Mouse (Mus musculus) left cerebral cortex, adult 9 months (tissue): ENCODE measurements at regions not wholly inside any gene's neighbourhood (a gene's known extent, or its start where the extent isn't known, plus 50 kb on each side); places are given as distances from the start of the nearest gene placed in this dataset.
"Not testable (repeated sequence)": the region's sequence is repeated elsewhere in the genome, so short reads cannot be mapped to it uniquely, and the experiment has no call there.

ENCODE experiments used
- DNase-seq, 2 experiments: peaks; one replicate each; pipeline ENCODE4 v3.0.0; 2022; ENCODE audit warnings: low spot score in 2 of 2

DNA sequence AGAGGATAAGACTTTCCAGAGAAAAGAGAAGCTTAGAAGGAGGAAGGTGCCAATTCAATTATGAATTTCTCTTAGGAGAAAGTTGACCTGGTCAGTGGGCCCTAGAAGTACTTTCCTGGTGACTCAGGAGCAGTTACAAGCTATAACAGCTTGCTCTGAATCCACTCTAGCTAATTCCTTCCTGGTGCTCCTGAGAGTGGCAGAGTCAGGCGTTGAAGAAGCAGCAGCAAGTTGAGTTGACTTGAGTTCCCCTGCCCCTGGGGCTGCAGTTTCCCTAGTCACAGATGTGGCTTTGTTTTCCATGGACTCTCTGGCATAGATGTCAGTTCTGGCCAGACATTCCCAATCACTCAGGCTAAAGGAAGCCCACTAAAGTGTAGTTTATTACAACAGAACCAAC lies 85.9 kb downstream of the Osr1 start:
- DNase-seq: no peak

DNA sequence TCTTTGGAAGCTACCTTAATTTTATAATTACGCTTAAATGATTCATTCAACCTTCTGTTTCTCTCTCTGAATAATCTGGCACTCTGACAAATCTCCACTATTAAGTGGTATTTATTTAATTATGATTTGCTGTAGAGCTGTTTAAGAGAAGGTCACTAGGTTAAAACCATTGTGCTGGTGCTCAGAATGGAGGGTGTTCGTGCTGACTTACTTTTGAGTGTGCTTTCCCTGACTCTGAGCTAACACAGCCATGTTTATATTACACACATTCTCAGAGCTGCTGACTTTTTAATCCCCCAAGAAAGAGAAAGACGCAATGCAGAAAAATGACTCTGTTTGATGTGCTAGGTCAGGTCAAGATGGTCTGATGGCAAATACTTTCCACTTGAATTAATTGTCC lies 86.4 kb downstream of the Osr1 start:
- DNase-seq: no peak

DNA sequence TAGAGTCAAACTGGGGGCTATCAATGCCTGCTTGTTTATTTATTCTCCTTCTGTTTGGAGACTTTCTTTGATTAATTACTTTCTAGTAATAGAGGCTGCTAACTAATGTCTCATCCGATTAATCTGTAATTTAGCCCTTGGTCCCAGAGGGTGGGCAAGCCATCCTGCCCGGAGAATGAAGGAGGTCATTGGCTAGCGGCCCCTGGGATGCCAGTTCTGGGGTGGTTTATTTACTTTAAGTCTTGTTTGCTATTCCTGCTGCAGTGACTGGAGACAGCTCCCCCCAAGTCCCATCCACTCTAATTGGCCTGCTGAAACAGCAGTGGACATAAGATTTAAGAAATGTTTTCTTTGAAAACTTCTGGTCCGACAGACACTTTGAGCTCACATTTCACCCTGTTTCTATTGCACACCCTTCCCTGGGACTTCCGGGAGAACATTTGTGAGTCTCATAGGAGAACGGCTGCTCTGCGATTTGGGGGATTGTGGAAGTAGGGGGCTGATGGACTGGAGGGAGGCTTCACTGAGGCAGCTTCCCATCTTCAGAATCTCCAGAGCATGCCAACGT lies 87.4 kb downstream of the Osr1 start:
- no peak for DNase-seq

DNA sequence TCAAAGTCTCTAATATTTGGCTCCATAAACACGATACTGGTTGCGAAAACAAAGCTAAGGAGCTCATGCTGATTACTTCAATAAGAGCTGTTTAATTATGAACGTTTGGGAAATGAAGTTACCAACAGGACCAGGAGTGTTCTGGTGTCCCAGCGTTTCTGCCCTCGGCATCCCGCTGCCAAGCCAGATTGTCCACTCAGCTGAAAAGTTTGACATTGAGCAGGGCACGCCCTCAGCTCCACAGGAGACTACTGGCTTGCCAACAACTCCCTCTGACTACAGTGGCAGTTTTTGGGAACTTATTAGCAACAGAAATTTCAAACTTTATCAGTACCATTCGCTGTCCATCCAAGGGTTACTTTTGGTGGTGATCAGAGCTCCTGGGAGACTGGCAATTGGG lies 87.9 kb downstream of the Osr1 start:
- peak in 1 of 2 experiments; percentile 1 for DNase-seq

DNA sequence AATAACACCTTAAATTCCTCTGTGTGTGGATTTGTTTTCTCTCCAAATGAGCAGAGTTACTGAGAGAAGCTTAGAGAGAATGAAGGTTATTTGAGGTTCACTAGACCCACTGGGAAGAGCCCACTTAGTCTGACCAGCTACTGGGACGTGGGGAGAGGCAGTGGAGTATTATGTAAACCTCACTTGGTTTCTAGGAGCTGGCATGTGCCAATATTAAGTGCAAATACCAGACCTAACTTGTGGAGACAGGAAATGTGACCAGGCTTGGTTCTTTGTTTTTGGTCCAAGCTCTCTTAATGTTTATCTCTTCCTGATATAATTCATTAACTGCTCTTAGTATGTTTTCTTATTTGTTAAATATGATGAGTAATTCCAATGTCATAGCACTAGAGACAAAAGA lies 90.4 kb downstream of the Osr1 start:
- no peak for DNase-seq

DNA sequence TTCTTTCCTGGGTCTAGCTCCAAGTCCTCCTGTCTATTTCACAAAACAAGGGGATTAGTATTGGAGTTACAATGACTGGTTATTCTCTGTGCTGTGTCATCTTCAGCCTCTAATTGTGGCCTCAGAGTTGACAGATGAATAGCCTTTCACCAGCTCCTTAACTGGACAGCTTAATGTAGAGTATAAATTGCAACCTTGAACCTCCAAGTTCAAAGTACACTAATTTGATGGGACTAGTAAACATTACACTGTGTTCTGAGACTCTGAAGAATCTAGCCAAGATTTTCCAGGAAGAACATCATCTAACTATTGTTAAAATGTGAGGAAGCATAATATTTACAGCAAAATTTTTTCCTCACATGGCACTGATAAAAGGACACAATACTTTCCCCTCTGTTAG lies 118.9 kb downstream of the Osr1 start:
- DNase-seq: no peak

DNA sequence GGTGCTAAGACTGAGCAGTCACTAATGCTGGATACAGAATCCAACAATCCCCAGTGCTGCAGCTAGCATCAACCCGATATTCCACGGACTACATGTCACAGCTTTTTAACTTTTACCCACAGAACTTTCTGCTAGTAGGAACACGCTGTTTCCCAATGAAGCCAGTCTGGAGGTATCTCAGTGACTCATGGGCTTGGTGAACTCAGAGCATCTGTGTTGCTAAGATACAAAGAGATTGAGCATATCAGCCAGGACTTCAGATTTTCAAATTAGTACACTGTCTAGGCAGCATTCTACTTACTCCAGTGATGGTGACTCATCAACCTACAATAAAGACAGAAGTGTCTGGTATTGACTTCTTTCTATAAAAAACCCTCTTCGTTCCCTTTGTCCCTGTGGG lies 119.6 kb downstream of the Osr1 start:
- peak; percentile 32 to 33 for DNase-seq

DNA sequence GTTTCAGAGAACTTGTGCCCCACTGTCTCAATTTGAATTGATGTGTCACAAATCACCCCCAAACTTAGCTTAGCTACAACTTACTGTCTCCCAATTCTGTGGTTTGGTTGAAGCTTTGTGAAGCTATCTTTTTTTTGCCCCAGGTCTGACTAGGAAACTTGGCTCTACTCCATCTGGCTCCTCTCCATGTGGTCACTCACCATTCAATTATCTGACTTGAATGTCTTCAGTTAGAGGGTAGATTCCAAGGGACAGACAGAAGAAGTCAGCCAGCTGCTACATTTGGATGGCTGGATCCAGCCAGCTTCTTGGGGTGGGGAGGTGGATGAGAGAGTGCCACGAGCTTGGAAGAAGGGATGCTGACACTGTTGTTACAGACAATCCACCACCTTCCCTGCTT lies 163.0 kb downstream of the Osr1 start:
- DNase-seq: no peak

DNA sequence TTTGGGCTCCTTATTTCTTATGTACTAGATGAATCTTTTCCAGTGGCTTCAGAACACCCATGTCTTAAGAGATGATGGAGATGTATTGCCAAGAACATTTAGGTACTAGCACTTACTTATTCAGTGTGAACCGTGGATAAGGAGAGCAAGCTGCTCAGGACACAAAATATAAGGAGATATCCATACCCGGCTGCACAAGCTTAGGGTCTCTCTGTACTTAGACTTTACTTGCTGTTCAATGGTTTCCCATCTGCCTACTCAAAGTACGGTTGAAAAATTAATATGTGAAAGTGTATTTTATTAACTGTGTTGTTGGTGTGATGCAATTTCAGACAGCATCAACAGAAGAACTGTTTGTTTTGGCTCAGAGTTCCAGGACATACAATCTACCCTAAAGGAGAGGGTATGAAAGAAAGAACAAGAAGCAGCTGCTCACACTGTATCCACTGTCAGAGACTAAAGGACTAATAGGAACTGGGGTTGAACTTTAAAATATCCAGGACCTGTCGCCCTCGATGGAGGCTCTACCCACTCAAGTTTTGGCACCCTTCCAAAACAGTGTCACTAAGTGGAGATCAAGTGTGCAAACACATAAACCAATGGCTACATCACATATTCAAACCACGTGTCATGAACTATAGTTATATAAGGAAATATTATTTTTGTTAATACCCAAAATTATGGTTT lies 174.9 kb downstream of the Osr1 start:
- DNase-seq: no peak

DNA sequence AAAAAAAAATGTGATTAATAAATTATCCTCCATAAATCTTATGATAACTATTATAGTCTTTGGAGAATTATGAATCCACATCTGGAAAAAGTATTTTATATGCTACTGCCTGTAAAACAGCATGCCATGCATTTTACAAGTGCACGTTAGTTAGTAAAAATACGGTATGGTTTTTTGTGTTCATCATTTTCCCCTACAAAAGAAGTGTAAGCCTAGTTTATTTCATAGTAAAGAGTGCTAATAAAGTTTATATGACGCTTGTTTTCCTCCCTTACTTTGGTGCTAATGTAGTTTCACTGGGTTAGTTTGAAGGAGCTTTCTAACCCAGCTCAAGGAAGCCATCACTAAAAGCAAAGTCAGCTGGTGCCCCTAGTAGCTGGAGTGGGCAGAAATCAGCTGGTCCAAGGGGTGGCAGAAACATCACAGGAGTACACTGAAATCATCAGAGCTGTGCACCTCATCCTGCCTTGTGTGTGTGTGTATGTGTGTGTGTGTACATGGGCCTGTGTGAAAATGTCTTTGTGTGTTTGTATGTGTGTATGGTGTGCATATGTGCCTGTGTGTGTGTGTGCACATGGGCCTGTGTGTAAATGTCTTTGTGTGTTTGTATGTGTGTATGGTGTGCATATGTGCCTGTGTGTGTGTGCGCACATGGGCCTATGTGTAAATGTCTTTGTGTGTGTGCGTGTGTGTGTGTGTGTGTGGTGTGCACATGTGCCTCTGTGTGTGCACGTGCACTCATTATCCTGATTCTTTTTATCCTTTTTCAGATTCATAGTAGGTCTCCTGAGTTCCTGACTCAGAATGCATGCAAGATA lies 181.6 kb downstream of the Osr1 start:
- no peak for DNase-seq

DNA sequence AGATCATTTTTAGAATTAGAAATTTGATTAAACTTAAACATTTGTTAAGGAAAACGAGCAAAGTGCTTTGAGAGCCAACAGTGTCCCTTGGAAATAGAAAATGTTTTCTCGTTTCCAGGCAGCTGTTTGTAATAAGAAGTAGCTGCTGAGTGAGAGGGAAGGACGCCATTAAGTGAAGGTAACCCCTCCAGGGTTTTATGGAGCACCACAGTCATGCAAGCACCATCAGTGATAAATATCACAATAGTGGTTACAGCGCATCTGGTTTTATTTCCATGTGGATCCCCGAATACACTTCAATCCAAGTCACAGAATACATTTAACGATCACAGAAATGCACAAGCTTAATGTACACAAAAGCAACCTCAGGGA lies 182.1 kb downstream of the Osr1 start:
- DNase-seq: no peak

DNA sequence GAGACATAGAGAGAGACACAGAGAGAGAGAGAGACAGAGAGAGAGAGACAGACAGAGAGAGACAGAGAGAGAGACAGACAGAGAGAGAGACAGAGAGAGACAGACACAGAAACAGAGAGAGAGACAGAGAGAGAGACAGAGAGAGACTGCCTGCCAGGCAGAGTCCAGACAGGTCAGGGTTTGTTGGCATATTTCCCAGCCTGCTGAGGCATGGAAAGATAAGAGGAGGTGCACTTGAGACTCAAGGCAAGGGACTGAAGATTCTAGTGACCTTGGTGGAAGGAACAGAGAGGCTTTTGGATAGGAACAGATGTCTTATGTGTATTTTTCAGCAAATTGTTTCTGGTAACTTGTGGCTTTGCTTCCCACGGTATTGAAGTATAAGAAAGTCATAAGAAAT lies 186.5 kb downstream of the Osr1 start:
- no peak for DNase-seq

DNA sequence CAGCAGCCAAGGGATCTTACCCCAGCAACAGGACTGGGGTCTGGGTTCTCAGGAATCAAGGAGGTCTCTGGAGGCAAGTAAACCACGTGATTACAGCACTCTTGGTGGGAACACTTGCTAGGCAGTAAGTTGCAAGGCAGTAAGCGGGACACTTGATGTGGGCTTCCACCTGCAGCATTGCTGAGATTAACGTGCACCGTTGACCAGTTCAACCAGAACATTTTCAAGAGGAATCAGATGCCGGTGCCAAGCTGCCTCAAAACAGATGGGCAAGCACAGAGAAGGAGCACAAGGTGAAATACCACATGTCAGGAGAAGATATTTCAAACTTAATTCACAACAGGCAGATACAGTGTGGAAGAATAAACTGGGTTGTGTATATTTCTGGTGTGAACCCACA lies 190.9 kb downstream of the Osr1 start:
- DNase-seq: no peak

DNA sequence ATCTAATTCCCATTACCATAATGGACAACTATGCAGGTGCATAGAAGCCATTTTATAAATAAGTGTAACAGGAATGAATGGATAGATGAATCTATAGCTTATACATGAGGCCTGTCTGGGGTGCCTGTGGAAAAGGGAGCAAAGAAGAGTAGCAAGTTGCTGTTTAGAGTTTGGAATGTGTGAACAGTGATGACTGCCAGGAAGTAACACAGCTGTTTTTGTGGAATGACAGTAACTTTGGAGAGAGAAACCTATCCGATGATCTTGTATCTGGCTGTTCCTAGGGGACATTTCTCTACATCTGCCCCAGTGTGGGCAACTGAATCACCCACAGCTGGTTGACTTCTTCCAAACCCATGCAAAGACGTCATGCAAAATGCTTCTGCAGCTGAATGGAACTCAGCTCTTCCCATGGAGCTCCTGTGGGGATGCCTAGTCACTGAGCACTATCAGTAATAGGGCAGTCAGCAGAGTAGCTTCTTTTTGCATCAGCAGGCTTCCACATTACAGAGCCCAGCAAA lies 192.4 kb downstream of the Osr1 start:
- not testable (repeated sequence) for DNase-seq

DNA sequence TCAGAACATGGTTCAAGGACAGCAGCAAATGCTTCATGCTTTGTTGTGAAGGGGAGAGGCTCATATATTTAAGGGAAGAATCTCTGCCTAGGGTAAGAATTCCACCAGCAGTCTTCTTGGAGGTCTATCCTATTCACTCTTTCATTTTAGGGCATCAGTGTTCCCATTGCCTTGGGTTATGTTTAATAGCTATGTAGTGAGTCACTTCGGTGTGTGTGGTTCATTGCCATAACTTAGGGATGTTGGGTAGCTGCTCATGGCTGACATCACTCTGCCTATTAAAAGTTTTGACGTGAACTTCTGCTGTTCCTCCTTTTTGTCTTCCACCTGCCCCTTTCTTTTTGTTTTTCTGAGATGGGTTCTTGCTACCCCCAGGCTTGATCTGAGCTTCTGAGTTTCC lies 192.9 kb downstream of the Osr1 start:
- DNase-seq: no peak

DNA sequence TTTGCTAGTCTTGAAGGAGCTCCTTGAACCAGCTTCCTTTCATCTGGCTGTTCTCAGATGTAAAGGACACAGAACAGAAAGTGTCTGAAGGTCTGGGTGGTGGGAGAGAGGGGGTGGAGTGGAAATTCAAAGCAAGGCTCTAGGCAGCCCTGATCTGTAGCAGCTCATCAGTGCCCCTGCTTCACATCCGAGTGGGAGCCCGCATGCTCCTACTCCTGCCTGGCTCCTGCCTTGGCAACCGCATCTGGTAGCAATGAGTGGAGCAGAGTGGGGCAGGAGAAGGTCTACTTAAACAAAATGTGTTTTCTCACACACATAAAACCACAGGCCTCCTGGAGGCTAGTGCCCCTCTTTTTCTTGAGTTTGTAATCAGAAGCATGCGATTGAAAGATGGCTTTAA lies 201.0 kb downstream of the Osr1 start:
- no peak for DNase-seq

DNA sequence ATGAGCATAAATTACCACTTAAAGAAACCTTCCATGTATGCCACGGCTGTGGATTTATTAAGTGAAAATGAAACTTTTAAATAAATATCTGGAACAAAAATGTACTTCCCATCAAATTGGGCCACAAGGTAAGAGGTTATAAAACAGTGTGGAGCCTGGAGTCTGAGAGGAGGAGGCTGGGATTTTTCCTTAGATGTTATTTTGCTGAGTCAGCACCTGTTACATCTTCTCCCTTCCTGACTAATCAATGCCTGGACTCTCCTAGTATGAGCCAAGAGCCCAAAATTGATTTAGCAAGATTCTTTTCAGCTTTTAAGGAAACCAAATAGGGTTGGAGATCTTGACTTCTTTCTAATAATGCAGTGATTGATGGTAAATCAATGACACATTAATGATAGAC lies 203.0 kb downstream of the Osr1 start:
- DNase-seq: no peak

DNA sequence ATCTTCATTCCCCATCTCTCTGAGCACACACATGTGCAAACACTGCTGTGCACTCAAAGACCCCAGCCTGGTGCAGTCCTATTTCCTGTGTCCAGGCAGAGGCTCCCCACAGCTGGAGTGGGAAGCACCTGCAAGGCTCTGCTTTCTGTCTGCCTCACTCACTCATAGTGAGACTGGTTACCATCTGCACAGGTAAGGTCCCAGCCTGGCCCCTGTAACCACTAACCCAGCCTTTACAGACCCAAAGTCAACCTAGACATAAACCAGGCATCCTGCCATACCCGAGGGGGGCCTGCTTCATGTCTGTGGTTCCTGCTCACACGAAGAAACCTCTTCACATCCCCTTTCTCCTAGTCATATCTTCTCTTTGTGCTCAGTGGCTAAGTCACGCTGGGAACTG lies 232.4 kb downstream of the Osr1 start:
- DNase-seq: no peak

DNA sequence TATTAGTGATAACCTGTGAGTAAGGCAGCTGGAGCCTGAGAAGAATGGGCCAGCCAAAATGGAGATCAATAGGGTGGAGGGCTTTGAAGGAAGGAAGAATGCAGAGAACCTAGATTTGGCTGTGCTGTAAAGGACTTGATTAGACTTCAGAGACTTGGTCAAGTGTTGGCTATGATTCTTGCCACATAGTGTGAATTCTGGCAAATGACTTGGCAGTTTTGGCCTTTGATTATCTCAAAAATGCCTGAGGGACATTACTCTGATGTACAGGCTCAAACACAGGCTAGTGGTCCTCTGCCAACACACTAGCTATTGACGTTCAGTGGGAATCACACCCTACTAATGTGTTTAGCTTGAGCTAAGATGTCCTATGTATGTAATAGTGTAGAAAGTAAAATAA lies 237.5 kb downstream of the Osr1 start:
- no peak for DNase-seq

DNA sequence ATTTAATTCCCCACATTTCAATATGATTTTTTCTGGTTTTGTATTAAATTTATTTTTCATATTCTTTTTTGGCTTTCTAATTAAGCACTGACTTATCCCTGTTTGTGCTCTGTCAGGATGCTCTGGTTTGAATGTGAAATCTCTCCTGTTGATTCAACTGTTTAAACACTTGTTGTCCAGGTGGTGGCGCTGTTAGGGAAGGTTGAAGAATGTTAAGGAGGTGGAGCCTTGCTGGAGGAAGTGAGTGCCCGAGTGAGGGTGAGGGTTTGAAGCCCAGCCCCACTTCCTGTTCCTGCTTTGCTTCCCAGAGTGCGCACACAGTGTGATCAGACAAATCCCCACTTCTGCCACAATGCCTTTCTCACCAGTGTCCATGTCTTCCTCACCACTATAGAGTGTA lies 263.4 kb downstream of the Osr1 start:
- DNase-seq: no peak

DNA sequence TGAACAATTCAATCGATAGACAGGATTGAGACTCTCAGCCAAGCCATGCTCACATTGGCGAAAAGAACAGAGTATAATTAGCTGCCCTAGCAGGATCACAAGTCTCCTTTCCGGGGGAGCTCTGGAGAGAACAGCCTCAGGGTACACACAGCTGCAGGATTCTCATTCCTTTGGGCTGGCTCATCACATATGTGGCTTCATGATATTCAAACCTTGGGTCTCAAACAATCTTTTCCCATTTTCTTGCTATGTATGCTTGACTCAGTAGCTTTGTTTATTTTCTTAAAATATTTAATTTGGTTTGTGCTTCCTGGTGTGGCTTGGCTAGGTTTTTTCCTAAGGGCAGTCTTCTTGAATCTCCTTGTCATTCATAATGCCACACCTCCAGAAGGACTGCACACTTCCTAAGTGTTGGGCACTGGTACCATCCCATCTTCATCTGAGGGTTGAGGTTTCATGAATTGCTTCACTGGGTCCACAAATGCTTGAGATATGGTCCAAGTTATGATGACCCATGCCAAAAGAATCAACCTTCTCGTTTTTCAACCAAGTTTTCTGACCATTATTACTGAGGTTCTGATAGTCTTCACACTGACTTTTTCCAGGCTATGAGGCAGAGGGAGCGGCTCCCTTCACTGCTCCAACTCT lies 269.4 kb downstream of the Osr1 start:
- DNase-seq: no peak

DNA sequence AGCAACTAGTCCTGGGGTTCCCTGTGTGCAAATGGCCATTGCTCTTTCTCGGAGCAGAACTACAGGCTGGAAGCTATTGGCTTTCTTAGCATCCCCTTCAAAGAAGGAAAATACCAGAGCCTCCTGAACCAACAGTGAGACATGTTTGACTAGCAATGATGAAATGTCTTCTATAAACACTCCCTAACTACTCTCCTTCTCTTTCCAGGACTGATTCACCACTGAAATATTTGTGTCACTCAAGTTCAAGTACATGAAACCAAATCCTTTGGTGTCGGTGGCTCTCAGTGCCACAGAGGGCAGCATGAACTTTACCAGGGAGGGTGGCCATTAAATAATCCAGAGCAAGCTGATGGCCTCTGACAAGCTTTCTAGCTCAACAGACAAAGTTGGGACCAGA lies 270.0 kb downstream of the Osr1 start:
- no peak for DNase-seq

DNA sequence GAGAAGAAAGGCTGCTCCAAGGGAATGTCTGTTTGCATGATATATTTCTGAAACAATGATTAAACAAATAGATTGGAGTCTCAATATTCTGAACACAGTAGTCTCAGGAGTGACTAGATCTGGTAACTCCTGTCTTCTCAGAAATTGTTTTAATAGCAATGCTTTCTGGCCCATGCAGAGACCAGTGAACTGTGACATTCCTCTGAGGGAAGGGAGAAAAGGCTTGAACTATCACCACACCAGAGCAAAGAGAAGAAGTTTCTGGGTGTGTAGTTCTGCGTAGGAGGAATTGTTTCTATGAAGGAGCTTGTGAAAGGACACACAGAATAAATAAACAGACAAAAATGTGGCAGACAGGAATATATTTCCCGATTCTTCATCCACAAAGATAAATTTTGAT lies 277.1 kb downstream of the Osr1 start:
- no peak for DNase-seq
